Mouse (Mus musculus) liver, embryonic 12.5 days (tissue): ENCODE measurements at regions not wholly inside any gene's neighbourhood (a gene's known extent, or its start where the extent isn't known, plus 50 kb on each side); places are given as distances from the start of the nearest gene placed in this dataset.

Experiments used
- ATAC-seq: fragments of 200-750 bp; cut with Nextera tagmentation; 2 replicates; pipeline ENCODE4 v1.8.0; 2017; ENCODE audit warnings: moderate number of reproducible peaks, mild to moderate bottlenecking, moderate library complexity
- H3K27ac ChIP-seq: fragments of 300-500 bp; sonication (generic); 2 replicates; pipeline ENCODE4 v1.5.1; 2016; ENCODE audit warnings: mild to moderate bottlenecking
- H3K27me3 ChIP-seq: fragments of 300-500 bp; sonication (generic); replicated peaks from 2 replicates; pipeline ENCODE4 v1.6.1; 2016; ENCODE audit warnings: mild to moderate bottlenecking, moderate library complexity
- H3K36me3 ChIP-seq: fragments of 300-500 bp; sonication (generic); 2 replicates; pipeline ENCODE4 v1.6.1; 2016; ENCODE audit warnings: mild to moderate bottlenecking, moderate library complexity
- H3K4me1 ChIP-seq: fragments of 300-500 bp; sonication (generic); 2 replicates; pipeline ENCODE4 v1.6.1; 2016
- H3K4me2 ChIP-seq: fragments of 300-500 bp; sonication (generic); 2 replicates; pipeline ENCODE4 v1.6.1; 2016; ENCODE audit warnings: mild to moderate bottlenecking, moderate library complexity
- H3K4me3 ChIP-seq: fragments of 300-500 bp; sonication (generic); 2 replicates; pipeline ENCODE4 v1.5.1; 2016; ENCODE audit warnings: mild to moderate bottlenecking, moderate library complexity
- H3K9ac ChIP-seq: fragments of 300-500 bp; sonication (generic); 2 replicates; pipeline ENCODE4 v1.6.1; 2016; ENCODE audit warnings: mild to moderate bottlenecking, moderate library complexity
- H3K9me3 ChIP-seq: fragments of 300-500 bp; sonication (generic); replicated peaks from 2 replicates; pipeline ENCODE4 v1.6.1; 2016; ENCODE audit warnings: mild to moderate bottlenecking, moderate library complexity
- WGBS: fragments of 180-500 bp; shearing (Covaris S2); methylation state at CpG from one replicate; pipeline ENCODE4 v1.1.7; 2016; ENCODE audit not compliant: insufficient replicate concordance; 5-methylcytosine and 5-hydroxymethylcytosine counted together

GRCm38 (mm10) chr3:147334301-147334700 is 482.1 kb downstream of the Ttll7 start:
- no peak overlapping the region for H3K4me3 ChIP-seq
- no peaks in the 10 kb centered on the region for H3K4me1 ChIP-seq
- 77% methylated on average over 6 of the region's 6 CpGs for WGBS
- H3K27me3 ChIP-seq, result no peaks in the 10 kb centered on the region
- ATAC-seq, result no peak
- H3K4me2 ChIP-seq, result no peak overlapping the region
- H3K9me3 ChIP-seq, result no peaks in the 10 kb centered on the region
- no peak overlapping the region for H3K27ac ChIP-seq
- no peak overlapping the region for H3K9ac ChIP-seq
- no peaks in the 10 kb centered on the region for H3K36me3 ChIP-seq

GRCm38 (mm10) chr3:147335286-147335685 is 483.1 kb downstream of the Ttll7 start:
- Histone ChIP-seq H3K4me3 (no peak overlapping the region), H3K27ac (no peak overlapping the region), H3K4me2 (no peak overlapping the region), H3K27me3 (no peaks in the 10 kb centered on the region), H3K9ac (no peak overlapping the region), H3K36me3 (no peaks in the 10 kb centered on the region), H3K9me3 (no peaks in the 10 kb centered on the region), H3K4me1 (no peaks in the 10 kb centered on the region)
- WGBS, result 70% methylated on average over 7 of the region's 7 CpGs
- ATAC-seq, result no peak

- Histone ChIP-seq H3K4me1 (no peaks in the 10 kb centered on the region), H3K9ac (no peak overlapping the region), H3K27ac (no peak overlapping the region), H3K9me3 (no peaks in the 10 kb centered on the region), H3K4me3 (no peak overlapping the region), H3K27me3 (no peaks in the 10 kb centered on the region), H3K4me2 (no peak overlapping the region), H3K36me3 (no peaks in the 10 kb centered on the region)
- 64% methylated on average over 2 of the region's 2 CpGs for WGBS
- ATAC-seq, result no peak
Measured at GRCm38 (mm10) chr3:147339427-147339826, 487.3 kb downstream of the Ttll7 start.

- no peak for ATAC-seq
- H3K27ac ChIP-seq, result no peak overlapping the region
- 71% methylated on average over 5 of the region's 5 CpGs for WGBS
- H3K36me3 ChIP-seq, result no peaks in the 10 kb centered on the region
- H3K27me3 ChIP-seq, result no peaks in the 10 kb centered on the region
- no peaks in the 10 kb centered on the region for H3K4me1 ChIP-seq
- no peak overlapping the region for H3K9ac ChIP-seq
- no peaks in the 10 kb centered on the region for H3K9me3 ChIP-seq
- no peak overlapping the region for H3K4me2 ChIP-seq
- H3K4me3 ChIP-seq, result no peak overlapping the region
Measured at GRCm38 (mm10) chr3:147347278-147348039, 495.3 kb downstream of the Ttll7 start.

- no peaks in the 10 kb centered on the region for H3K27me3 ChIP-seq
- no peak overlapping the region for H3K9ac ChIP-seq
- H3K27ac ChIP-seq, result no peak overlapping the region
- H3K4me1 ChIP-seq, result no peaks in the 10 kb centered on the region
- H3K9me3 ChIP-seq, result no peaks in the 10 kb centered on the region
- no peaks in the 10 kb centered on the region for H3K36me3 ChIP-seq
- H3K4me2 ChIP-seq, result no peak overlapping the region
- H3K4me3 ChIP-seq, result no peak overlapping the region
- ATAC-seq, result no peak
- 72% methylated on average over 5 of the region's 5 CpGs for WGBS
Measured at GRCm38 (mm10) chr3:147387077-147387476, 534.9 kb downstream of the Ttll7 start.

- H3K4me3 ChIP-seq, result no peak overlapping the region
- H3K4me2 ChIP-seq, result no peak overlapping the region
- no peaks in the 10 kb centered on the region for H3K9me3 ChIP-seq
- no peaks in the 10 kb centered on the region for H3K27me3 ChIP-seq
- no peak overlapping the region for H3K27ac ChIP-seq
- H3K36me3 ChIP-seq, result no peaks in the 10 kb centered on the region
- no peaks in the 10 kb centered on the region for H3K4me1 ChIP-seq
- H3K9ac ChIP-seq, result no peak overlapping the region
- ATAC-seq, result no peak
- WGBS, result 69% methylated on average over 8 of the region's 8 CpGs
Measured at GRCm38 (mm10) chr3:147398298-147398697, 546.1 kb downstream of the Ttll7 start.

GRCm38 (mm10) chr3:147412274-147412673 is 560.1 kb downstream of the Ttll7 start:
- 74% methylated on average over 4 of the region's 4 CpGs for WGBS
- H3K4me3 ChIP-seq, result no peak overlapping the region
- ATAC-seq, result no peak
- no peak overlapping the region for H3K27ac ChIP-seq
- H3K36me3 ChIP-seq, result no peaks in the 10 kb centered on the region
- H3K9me3 ChIP-seq, result no peaks in the 10 kb centered on the region
- no peaks in the 10 kb centered on the region for H3K4me1 ChIP-seq
- no peaks in the 10 kb centered on the region for H3K27me3 ChIP-seq
- H3K9ac ChIP-seq, result no peak overlapping the region
- no peak overlapping the region for H3K4me2 ChIP-seq

- no peaks in the 10 kb centered on the region for H3K36me3 ChIP-seq
- no peak for ATAC-seq
- no peak overlapping the region for H3K9ac ChIP-seq
- no peak overlapping the region for H3K4me2 ChIP-seq
- no peaks in the 10 kb centered on the region for H3K27me3 ChIP-seq
- H3K27ac ChIP-seq, result no peak overlapping the region
- 31% methylated on average over 3 of the region's 3 CpGs for WGBS
- H3K4me1 ChIP-seq, result no peaks in the 10 kb centered on the region
- H3K4me3 ChIP-seq, result no peak overlapping the region
- H3K9me3 ChIP-seq, result no peaks in the 10 kb centered on the region
Measured at GRCm38 (mm10) chr3:147416926-147417325, 564.8 kb downstream of the Ttll7 start.

GRCm38 (mm10) chr3:147419129-147419528 is 567.0 kb downstream of the Ttll7 start:
- no peaks in the 10 kb centered on the region for H3K9me3 ChIP-seq
- H3K4me1 ChIP-seq, result no peaks in the 10 kb centered on the region
- H3K27me3 ChIP-seq, result no peaks in the 10 kb centered on the region
- H3K9ac ChIP-seq, result no peak overlapping the region
- H3K4me2 ChIP-seq, result no peak overlapping the region
- H3K36me3 ChIP-seq, result no peaks in the 10 kb centered on the region
- H3K4me3 ChIP-seq, result no peak overlapping the region
- no peak for ATAC-seq
- 48% methylated on average over 3 of the region's 3 CpGs for WGBS
- H3K27ac ChIP-seq, result no peak overlapping the region

GRCm38 (mm10) chr3:147422196-147422595 is 570.0 kb downstream of the Ttll7 start:
- Histone ChIP-seq H3K27ac (no peak overlapping the region), H3K9ac (no peak overlapping the region), H3K9me3 (no peaks in the 10 kb centered on the region), H3K4me3 (no peak overlapping the region), H3K4me1 (no peaks in the 10 kb centered on the region), H3K27me3 (no peaks in the 10 kb centered on the region), H3K36me3 (no peaks in the 10 kb centered on the region), H3K4me2 (no peak overlapping the region)
- no peak for ATAC-seq
- 60% methylated on average over 5 of the region's 5 CpGs for WGBS

GRCm38 (mm10) chr3:147423895-147424575 is 571.9 kb downstream of the Ttll7 start:
- no peaks in the 10 kb centered on the region for H3K4me1 ChIP-seq
- no peaks in the 10 kb centered on the region for H3K27me3 ChIP-seq
- no peaks in the 10 kb centered on the region for H3K9me3 ChIP-seq
- no peak overlapping the region for H3K4me3 ChIP-seq
- ATAC-seq, result no peak
- H3K27ac ChIP-seq, result no peak overlapping the region
- no peaks in the 10 kb centered on the region for H3K36me3 ChIP-seq
- no peak overlapping the region for H3K9ac ChIP-seq
- H3K4me2 ChIP-seq, result no peak overlapping the region
- WGBS, result 62% methylated on average over 2 of the region's 2 CpGs

GRCm38 (mm10) chr3:147428837-147429236 is 576.7 kb downstream of the Ttll7 start:
- no peaks in the 10 kb centered on the region for H3K27me3 ChIP-seq
- 75% methylated on average over 10 of the region's 10 CpGs for WGBS
- H3K4me3 ChIP-seq, result no peak overlapping the region
- no peaks in the 10 kb centered on the region for H3K9me3 ChIP-seq
- no peaks in the 10 kb centered on the region for H3K36me3 ChIP-seq
- no peak for ATAC-seq
- no peak overlapping the region for H3K9ac ChIP-seq
- no peaks in the 10 kb centered on the region for H3K4me1 ChIP-seq
- H3K27ac ChIP-seq, result no peak overlapping the region
- H3K4me2 ChIP-seq, result no peak overlapping the region
